Mouse (Mus musculus) ES-Bruce4 (cell line): Measurements from ENCODE around the gene Efhb. TPM values are rescaled to one million over a fixed set of nuclear protein-coding genes. Genes with fewer than 3 reads are reported as not detected.

Experiments
- H3K27ac ChIP-seq: 2 replicates; pipeline ENCODE4 v1.5.1; 2012; ENCODE audit warnings: low read length, inconsistent platforms; ENCODE audit not compliant: insufficient read depth
- H3K27me3 ChIP-seq: 2 replicates; pipeline ENCODE4 v1.6.1; 2012; ENCODE audit warnings: mild to moderate bottlenecking, low read length, inconsistent platforms; ENCODE audit not compliant: control insufficient read depth, poor library complexity, insufficient read depth, severe bottlenecking
- H3K36me3 ChIP-seq: 2 replicates; pipeline ENCODE4 v1.6.1; 2012; ENCODE audit warnings: inconsistent platforms, mild to moderate bottlenecking, low read length, moderate library complexity; ENCODE audit not compliant: control insufficient read depth, poor library complexity, insufficient read depth, severe bottlenecking
- H3K4me1 ChIP-seq: one replicate; pipeline ENCODE4 v1.8.1; 2011; ENCODE audit warnings: low read length; ENCODE audit not compliant: control insufficient read depth, insufficient read depth
- H3K4me3 ChIP-seq: 2 replicates; pipeline ENCODE4 v1.5.1; 2011; ENCODE audit warnings: low read depth, mild to moderate bottlenecking, low read length
- H3K9ac ChIP-seq: 2 replicates; pipeline ENCODE4 v1.6.1; 2012; ENCODE audit warnings: low read depth, mild to moderate bottlenecking, inconsistent platforms; ENCODE audit not compliant: poor library complexity, severe bottlenecking
- H3K9me3 ChIP-seq: replicated peaks from 2 replicates; pipeline ENCODE4 v1.6.1; 2012; ENCODE audit warnings: mild to moderate bottlenecking, low read length, inconsistent platforms; ENCODE audit not compliant: control insufficient read depth, poor library complexity, insufficient read depth, severe bottlenecking
- CTCF ChIP-seq: IDR thresholded peaks from one replicate; pipeline ENCODE4 v1.8.1; 2011; ENCODE audit warnings: low read depth, low read length
- EP300 ChIP-seq: IDR thresholded peaks from 2 replicates; pipeline ENCODE4 v1.6.1; 2011; ENCODE audit warnings: low read depth, low read length; ENCODE audit not compliant: insufficient read depth
- POLR2A ChIP-seq: IDR thresholded peaks from one replicate; pipeline ENCODE4 v1.8.1; 2011; ENCODE audit warnings: low read length; ENCODE audit not compliant: insufficient read depth
- polyA plus RNA-seq: library from polyadenylated mRNA; stranded (reverse); fragments of >200 nt; gene quantifications from 2 replicates; pipeline ENCODE4 v1.2.4, GENCODE M21; 2011; ENCODE audit warnings: low read depth; ENCODE audit not compliant: missing spikeins, insufficient read depth, insufficient read length

The Efhb gene
- polyA plus RNA-seq, 1 experiment, result 2.1 TPM

DNA sequence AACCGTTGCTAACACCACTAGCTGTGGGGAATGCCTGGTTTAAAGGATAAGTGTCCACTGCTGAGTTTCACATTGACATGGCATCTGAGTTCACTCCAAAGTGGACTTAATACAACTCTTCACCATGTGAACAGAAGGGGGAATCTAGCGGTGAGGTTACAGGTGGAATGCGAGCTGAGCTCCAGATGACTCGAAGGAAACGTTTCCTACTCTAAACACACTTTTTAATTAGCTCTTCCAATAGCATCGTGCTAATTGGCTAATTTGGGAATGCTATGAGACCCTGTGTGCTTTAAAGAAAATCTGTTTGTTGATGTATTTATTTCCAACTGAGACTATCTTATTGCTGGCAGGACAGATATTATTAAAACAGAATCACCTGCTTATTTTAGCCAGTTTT, 76.3 kb downstream of the Efhb start:
- Histone ChIP-seq H3K27ac (no peak overlapping the region), H3K36me3 (no peaks in the 10 kb centered on the region), H3K4me3 (no peak overlapping the region), H3K9ac (no peak overlapping the region), H3K27me3 (no peaks in the 10 kb centered on the region), H3K9me3 (no peaks in the 10 kb centered on the region), H3K4me1 (no peaks in the 10 kb centered on the region)
- TF ChIP-seq POLR2A (no peak), EP300 (no peak), CTCF (no peak)

DNA sequence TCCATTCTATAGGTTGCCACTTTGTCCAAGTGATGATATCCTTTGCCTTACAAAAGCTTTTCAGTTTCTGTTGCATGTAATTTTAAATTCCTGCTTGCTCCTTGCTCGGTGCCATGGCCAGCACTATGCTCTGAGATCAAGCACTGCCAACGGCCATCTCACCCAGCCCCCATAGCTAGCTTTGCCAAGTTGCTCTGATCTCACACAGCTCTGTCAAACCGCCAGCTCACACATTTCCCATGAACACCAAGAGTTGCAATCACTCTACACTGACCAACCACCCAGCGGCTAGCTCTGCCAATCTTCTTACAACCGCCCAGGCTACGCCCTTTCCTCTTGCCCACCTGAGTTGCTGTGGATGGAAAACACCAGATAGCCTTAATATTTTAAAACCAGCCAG, 99.0 kb downstream of the Efhb start:
- H3K27me3 ChIP-seq, result no peaks in the 10 kb centered on the region
- no peak overlapping the region for H3K4me3 ChIP-seq
- no peak for TF ChIP-seq POLR2A
- no peak for TF ChIP-seq EP300
- no peak for TF ChIP-seq CTCF
- H3K27ac ChIP-seq, result no peak overlapping the region
- peaks cover 3% of the 10 kb centered on the region; the same call in 1 of the 2 replicates for H3K9me3 ChIP-seq
- H3K4me1 ChIP-seq, result no peaks in the 10 kb centered on the region
- H3K9ac ChIP-seq, result no peak overlapping the region
- H3K36me3 ChIP-seq, result no peaks in the 10 kb centered on the region

Other genes starting within 250 kb of the Efhb start
- 90.7 and 92.3 TPM in 2 replicates for gene Rab5a, start 15.9 kb upstream of the Efhb start, polyA plus RNA-seq
- gene Pp2d1, start 76.1 kb upstream of the Efhb start, polyA plus RNA-seq, result 0.44 TPM in 1 of 2 replicates, not detected in the other
- 15.9 and 25.9 TPM in 2 replicates for gene Kat2b, start 103.5 kb upstream of the Efhb start, polyA plus RNA-seq
- gene Sgo1, start 226.0 kb upstream of the Efhb start, polyA plus RNA-seq, result 70.5 and 71.5 TPM in 2 replicates